Mouse (Mus musculus) hindbrain, embryonic 10.5 days (tissue): Measurements from ENCODE around the gene Nr0b2. TPM values are rescaled to one million over a fixed set of nuclear protein-coding genes. Genes with fewer than 3 reads are reported as not detected.

Experiments
- DNase-seq: peaks from one replicate; pipeline ENCODE4 v3.0.0-alpha.2; 2017; ENCODE audit warnings: low spot score
- H3K27ac ChIP-seq: fragments of 300-500 bp; sonication (generic); 2 replicates; pipeline ENCODE4 v1.5.1; 2016; ENCODE audit warnings: mild to moderate bottlenecking, moderate library complexity
- H3K27me3 ChIP-seq: fragments of 300-500 bp; sonication (generic); 2 replicates; pipeline ENCODE4 v1.6.1; 2016; ENCODE audit warnings: mild to moderate bottlenecking; ENCODE audit not compliant: poor library complexity, insufficient read depth, severe bottlenecking
- H3K36me3 ChIP-seq: fragments of 300-500 bp; sonication (generic); 2 replicates; pipeline ENCODE4 v1.6.1; 2016; ENCODE audit warnings: mild to moderate bottlenecking, moderate library complexity
- H3K4me1 ChIP-seq: fragments of 300-500 bp; sonication (generic); replicated peaks from 2 replicates; pipeline ENCODE4 v1.6.1; 2016; ENCODE audit warnings: mild to moderate bottlenecking
- H3K4me3 ChIP-seq: fragments of 300-500 bp; sonication (generic); 2 replicates; pipeline ENCODE4 v1.5.1; 2016; ENCODE audit warnings: mild to moderate bottlenecking, moderate library complexity
- H3K9me3 ChIP-seq: fragments of 300-500 bp; sonication (generic); 2 replicates; pipeline ENCODE4 v1.6.1; 2016; ENCODE audit warnings: mild to moderate bottlenecking, moderate library complexity
- WGBS: fragments of 180-500 bp; shearing (Covaris S2); methylation state at CpG from one replicate; pipeline ENCODE4 v1.1.7; 2016; 5-methylcytosine and 5-hydroxymethylcytosine counted together
- polyA plus RNA-seq: library from polyadenylated mRNA; unstranded; fragments of >200 nt; fragmentation: Nextera tagmentation; extraction: Ambion mirVana; gene quantifications from 2 replicates; pipeline ENCODE4 v1.2.1, GENCODE M21; 2016

The Nr0b2 gene
- polyA plus RNA-seq, 1 experiment from 2014 or later: 0.31 TPM

- Histone ChIP-seq H3K4me3 (peak overlapping the region; percentile 62), H3K27ac (peak overlapping the region; percentile 59; the same call in 1 of the 2 replicates), H3K27me3 (peaks cover 71% of the 10 kb centered on the region), H3K4me1 (peaks cover 27% of the 10 kb centered on the region), H3K9me3 (no peaks in the 10 kb centered on the region), H3K36me3 (peaks cover 17% of the 10 kb centered on the region)
- WGBS: 16% methylated on average over 9 of the region's 9 CpGs
- DNase-seq: no peak
These were observed 47.1 kb downstream of the Nr0b2 start for GRCm38 (mm10) chr4:133600306-133600705.

DNA sequence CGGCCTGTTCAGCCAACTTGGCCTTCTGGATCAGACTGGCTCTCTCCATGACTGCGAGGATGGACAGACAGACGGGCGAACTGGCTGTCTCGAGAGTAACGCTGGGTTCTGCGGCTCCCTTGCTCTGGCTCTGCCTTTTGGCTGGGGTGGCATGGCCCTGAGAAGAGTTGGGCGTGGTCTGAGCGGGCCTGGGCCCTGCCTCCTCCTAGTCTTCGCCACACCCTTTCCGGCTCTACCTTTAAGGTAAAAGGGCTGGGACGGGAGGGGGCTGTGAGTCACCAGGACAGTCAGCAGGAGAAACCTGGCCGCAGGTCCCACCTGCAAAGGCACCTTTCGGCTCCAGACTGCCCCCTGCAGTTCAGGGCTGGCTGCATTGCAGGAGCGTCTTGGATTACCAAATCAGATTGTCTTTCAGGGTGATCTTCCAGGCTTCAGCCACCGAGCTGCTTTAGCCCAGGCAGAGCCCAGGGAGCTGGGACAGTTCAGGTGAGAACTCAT lies 48.6 kb downstream of the Nr0b2 start, which contains the start of gene Sfn:
Sfn (minus strand) TSS at position 448 of the 498 bp plus-strand sequence.
- peaks cover 70% of the 10 kb centered on the region for H3K27me3 ChIP-seq
- 2% methylated on average over 16 of the region's 16 CpGs for WGBS
- DNase-seq: peak; percentile 41
- no peaks in the 10 kb centered on the region for H3K9me3 ChIP-seq
- no peak within 1 kb of the TSS for H3K27ac ChIP-seq
- peaks cover 32% of the 10 kb centered on the region for H3K36me3 ChIP-seq
- H3K4me1 ChIP-seq: peaks cover 31% of the 10 kb centered on the region
- H3K4me3 ChIP-seq: peak within 1 kb of the TSS; percentile 36

DNA sequence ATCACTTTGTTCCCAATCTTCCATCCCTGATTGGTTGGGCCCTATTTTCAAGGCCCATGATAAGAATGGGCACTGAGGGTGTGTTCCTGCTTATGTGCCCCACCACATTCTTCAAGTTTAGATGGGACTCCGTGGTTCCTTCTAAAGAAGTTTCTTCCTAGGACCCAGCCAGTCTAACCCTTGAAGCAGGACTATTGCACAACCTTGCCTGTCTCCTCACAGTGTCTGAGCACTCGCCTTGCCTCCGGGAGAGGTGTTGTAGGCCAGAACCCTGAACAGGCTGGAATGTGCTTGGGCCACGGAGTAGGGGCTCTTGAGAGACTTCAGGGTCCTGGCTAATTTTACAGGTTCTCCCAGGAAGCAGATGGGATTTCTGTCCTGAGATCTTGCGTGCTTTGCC lies 49.9 kb downstream of the Nr0b2 start:
- no peaks in the 10 kb centered on the region for H3K9me3 ChIP-seq
- H3K27ac ChIP-seq: no peak overlapping the region
- peaks cover 45% of the 10 kb centered on the region for H3K36me3 ChIP-seq
- H3K4me3 ChIP-seq: no peak overlapping the region
- WGBS: 93% methylated on average over 5 of the region's 5 CpGs
- H3K27me3 ChIP-seq: peaks cover 59% of the 10 kb centered on the region
- H3K4me1 ChIP-seq: peaks cover 31% of the 10 kb centered on the region
- DNase-seq: no peak

DNA sequence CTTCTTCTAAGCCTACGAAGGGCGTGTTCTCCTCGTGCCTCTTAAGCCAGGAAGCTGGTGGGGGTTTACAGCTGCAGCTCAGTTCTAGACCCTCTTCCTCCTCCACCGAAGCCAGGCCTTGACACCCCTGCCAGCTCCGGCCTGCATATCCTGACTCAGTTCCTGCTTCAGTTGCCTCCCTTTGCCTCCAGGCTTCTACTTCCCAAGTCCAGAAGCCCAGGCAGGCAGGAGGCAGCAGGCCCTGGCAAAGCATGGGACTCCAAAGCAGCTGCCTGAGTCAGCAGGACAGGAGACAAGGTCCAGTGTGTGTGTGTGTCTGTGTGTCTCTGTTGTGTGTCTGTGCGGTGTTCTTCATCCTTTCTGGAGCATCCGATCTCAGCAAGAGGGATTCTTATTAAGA lies 51.0 kb downstream of the Nr0b2 start:
- no peak overlapping the region for H3K27ac ChIP-seq
- peaks cover 48% of the 10 kb centered on the region for H3K27me3 ChIP-seq
- 94% methylated on average over 7 of the region's 7 CpGs for WGBS

GRCm38 (mm10) chr4:133604856-133605255 lies 51.7 kb downstream of the Nr0b2 start:
- no peak for DNase-seq
- no peak overlapping the region for H3K27ac ChIP-seq
- no peak overlapping the region for H3K4me3 ChIP-seq
- H3K27me3 ChIP-seq: peaks cover 41% of the 10 kb centered on the region
- no peaks in the 10 kb centered on the region for H3K9me3 ChIP-seq
- peaks cover 22% of the 10 kb centered on the region for H3K4me1 ChIP-seq
- peaks cover 54% of the 10 kb centered on the region for H3K36me3 ChIP-seq
- WGBS: 60% methylated on average over 6 of the region's 6 CpGs

More for the DNA sequence above, 51.0 kb downstream of the Nr0b2 start:
- H3K4me1 ChIP-seq: peaks cover 29% of the 10 kb centered on the region
- H3K4me3 ChIP-seq: no peak overlapping the region
- H3K9me3 ChIP-seq: no peaks in the 10 kb centered on the region
- peaks cover 53% of the 10 kb centered on the region for H3K36me3 ChIP-seq
- DNase-seq: no peak

DNA sequence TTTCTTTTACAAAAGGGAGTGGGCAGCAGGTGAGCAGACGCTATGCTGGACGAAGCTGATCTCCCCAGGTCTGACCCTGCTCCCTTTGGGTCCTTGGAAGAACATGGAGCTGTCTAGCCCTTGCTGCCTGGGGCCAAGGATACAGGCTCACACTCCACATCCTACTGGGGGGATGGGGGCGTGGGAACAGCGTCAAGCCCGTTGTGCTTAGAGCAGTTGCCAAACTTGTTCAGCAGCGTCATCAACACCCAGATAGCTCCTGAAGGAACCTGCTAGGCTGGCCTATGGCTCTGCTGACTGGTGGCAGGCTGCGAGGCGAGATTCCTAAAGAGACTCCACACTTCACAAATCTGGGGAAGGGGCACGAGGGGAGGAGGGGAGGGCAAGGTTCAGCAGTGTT lies 52.2 kb downstream of the Nr0b2 start:
- no peak overlapping the region for H3K27ac ChIP-seq
- 53% methylated on average over 9 of the region's 9 CpGs for WGBS
- DNase-seq: no peak

More for the DNA sequence above, 52.2 kb downstream of the Nr0b2 start:
- Histone ChIP-seq H3K36me3 (peaks cover 59% of the 10 kb centered on the region), H3K4me3 (no peak overlapping the region), H3K27me3 (peaks cover 36% of the 10 kb centered on the region), H3K9me3 (no peaks in the 10 kb centered on the region), H3K4me1 (peaks cover 18% of the 10 kb centered on the region)

Other genes with a start within 250 kb of the Nr0b2 start
- 19.5 and 22.0 TPM in 2 replicates for gene Wdtc1, start 199.9 kb upstream of the Nr0b2 start, polyA plus RNA-seq
- 8.0 and 8.6 TPM in 2 replicates for gene Slc9a1, start 183.7 kb upstream of the Nr0b2 start, polyA plus RNA-seq
- gene Tent5b, start 73.2 kb upstream of the Nr0b2 start, polyA plus RNA-seq: 1.2 and 2.1 TPM in 2 replicates
- 1.1 and 1.3 TPM in 2 replicates for gene Trnp1, start 54.8 kb upstream of the Nr0b2 start, polyA plus RNA-seq
- gene Kdf1, start 34.4 kb upstream of the Nr0b2 start, polyA plus RNA-seq: 3.9 and 5.6 TPM in 2 replicates
- 438 and 476 TPM in 2 replicates for gene Nudc, start 7.4 kb upstream of the Nr0b2 start, polyA plus RNA-seq
- 10.0 and 10.8 TPM in 2 replicates for gene Gpatch3, start 21.4 kb downstream of the Nr0b2 start, polyA plus RNA-seq
- gene Gpn2, start 31.0 kb downstream of the Nr0b2 start, polyA plus RNA-seq: 28.5 and 29.1 TPM in 2 replicates
- gene Sfn, start 48.8 kb downstream of the Nr0b2 start, polyA plus RNA-seq: 16.5 and 33.5 TPM in 2 replicates
- 1.9 and 3.1 TPM in 2 replicates for gene Zdhhc18, start 96.8 kb downstream of the Nr0b2 start, polyA plus RNA-seq
- gene Pigv, start 119.3 kb downstream of the Nr0b2 start, polyA plus RNA-seq: 14.5 and 16.8 TPM in 2 replicates
- gene Arid1a, start 203.4 kb downstream of the Nr0b2 start, polyA plus RNA-seq: 36.0 and 37.5 TPM in 2 replicates